Mouse (Mus musculus) liver, embryonic 14.5 days (tissue): ENCODE results near the gene Dse. TPM values are rescaled to one million over a fixed set of nuclear protein-coding genes. Genes with fewer than 3 reads are reported as not detected.

Experiments used
- ATAC-seq: fragments of 200-750 bp; cut with Nextera tagmentation; 2 replicates; pipeline ENCODE4 v1.8.0; 2017; ENCODE audit warnings: moderate number of reproducible peaks, mild to moderate bottlenecking, moderate library complexity; ENCODE audit not compliant: insufficient read depth
- DNase-seq, 3 experiments: peaks; one replicate each; pipeline ENCODE4 v3.0.0-alpha.2; 2012 to 2013; ENCODE audit warnings: low read depth in 3 of 3, low spot score in 3 of 3
- H3K27ac ChIP-seq: fragments of 300-500 bp; sonication (generic); 2 replicates; pipeline ENCODE4 v1.5.1; 2014; ENCODE audit warnings: moderate library complexity, mild to moderate bottlenecking, control low read depth, inconsistent platforms
- H3K27me3 ChIP-seq: fragments of 300-500 bp; sonication (generic); 2 replicates; pipeline ENCODE4 v1.6.1; 2014; ENCODE audit warnings: mild to moderate bottlenecking, low read length, moderate library complexity; ENCODE audit not compliant: control insufficient read depth, insufficient read depth
- H3K36me3 ChIP-seq: fragments of 300-500 bp; sonication (generic); replicated peaks from 2 replicates; pipeline ENCODE4 v1.6.1; 2014; ENCODE audit warnings: low read depth; ENCODE audit not compliant: control insufficient read depth, insufficient read depth
- H3K4me1 ChIP-seq, 2 experiments: fragments of 200-500 bp in 1 of 2; fragments of 300-500 bp in 1 of 2; sonication (generic) in 1 of 2; replicated peaks; 2 replicates each; pipeline ENCODE4 v1.6.1; 2012 to 2014; ENCODE audit warnings: antibody characterized with exemption in 1 of 2, inconsistent platforms in 1 of 2, low read length in 1 of 2; ENCODE audit not compliant: control insufficient read depth in 2 of 2, insufficient read depth in 2 of 2
- H3K4me2 ChIP-seq: fragments of 300-500 bp; sonication (generic); 2 replicates; pipeline ENCODE4 v1.6.1; 2014; ENCODE audit warnings: low read depth, mild to moderate bottlenecking, control low read depth, moderate library complexity
- H3K4me3 ChIP-seq, 2 experiments: fragments of 200-500 bp in 1 of 2; fragments of 300-500 bp in 1 of 2; sonication (generic) in 1 of 2; 2 replicates each; pipeline ENCODE4 v1.5.1; 2012 to 2014; ENCODE audit warnings: low read depth in 2 of 2, low read length in 2 of 2, mild to moderate bottlenecking in 2 of 2, control low read depth in 1 of 2, inconsistent platforms in 1 of 2, moderate library complexity in 1 of 2; ENCODE audit not compliant: insufficient read depth in 1 of 2
- H3K9ac ChIP-seq: fragments of 300-500 bp; sonication (generic); replicated peaks from 2 replicates; pipeline ENCODE4 v1.6.1; 2014; ENCODE audit warnings: mild to moderate bottlenecking, control low read depth, moderate library complexity
- H3K9me3 ChIP-seq: fragments of 300-500 bp; sonication (generic); 2 replicates; pipeline ENCODE4 v1.6.1; 2016; ENCODE audit warnings: low read length, mixed read lengths; ENCODE audit not compliant: control insufficient read depth
- CTCF ChIP-seq: IDR thresholded peaks from 2 replicates; pipeline ENCODE4 v1.5.1; 2016; ENCODE audit warnings: antibody characterized with exemption, low read depth, control low read depth
- EP300 ChIP-seq: IDR thresholded peaks from 2 replicates; pipeline ENCODE4 v1.6.1; 2016; ENCODE audit warnings: antibody characterized with exemption, low read depth
- WGBS: fragments of 180-500 bp; shearing (Covaris S2); extraction: QIAGEN DNeasy Blood & Tissue Kit; methylation state at CpG from one replicate; pipeline ENCODE4 v1.1.7; 2014; ENCODE audit not compliant: insufficient replicate concordance; 5-methylcytosine and 5-hydroxymethylcytosine counted together
- polyA plus RNA-seq, 2 experiments: library from polyadenylated mRNA; depleted of rRNA in 1 of 2; stranded (reverse) in 1 of 2; unstranded in 1 of 2; fragments of >200 nt; fragmentation: Nextera tagmentation in 1 of 2; extraction: Ambion mirVana in 1 of 2; gene quantifications; 2 replicates each; pipeline versions ENCODE4 v1.2.1 to v1.2.3; 2012 to 2014

The Dse gene
- polyA plus RNA-seq, 2 experiments, result 2.8 to 6.1 TPM

DNA sequence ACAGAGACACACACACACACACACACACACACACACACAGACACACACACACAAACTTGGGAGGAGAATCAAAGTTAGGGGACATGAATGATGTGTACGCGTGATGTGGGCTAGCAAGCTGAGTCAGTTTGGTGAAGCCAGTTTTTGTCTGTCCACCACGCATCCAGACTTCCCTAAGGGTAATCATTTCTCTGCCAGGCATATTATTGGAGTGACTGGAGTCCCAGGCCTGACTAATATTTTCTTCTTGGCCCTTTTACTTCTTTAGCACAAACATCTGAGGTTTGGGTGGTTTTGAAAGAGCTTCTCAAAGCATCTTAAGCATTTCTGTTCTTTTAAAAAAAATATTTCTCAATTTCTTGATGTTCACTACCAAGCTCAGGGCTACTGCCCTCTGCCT, 10.7 kb upstream of the Dse start:
- ATAC-seq (no peak), DNase-seq (no peak)
- 0 out of 4 replicates have a peak, but pooled peaks cover 0 to 2% of the 10 kb centered on the region in 2 experiments for H3K4me1 ChIP-seq
- no peaks in the 10 kb centered on the region for H3K27me3 ChIP-seq
- H3K9ac ChIP-seq, result no peak overlapping the region
- H3K27ac ChIP-seq, result no peak overlapping the region
- WGBS, result 71% methylated on average over 3 of the region's 3 CpGs
- no peaks in the 10 kb centered on the region for H3K36me3 ChIP-seq
- TF ChIP-seq CTCF, result no peak
- no peak for TF ChIP-seq EP300
- no peaks in the 10 kb centered on the region for H3K9me3 ChIP-seq
- no peak overlapping the region for H3K4me3 ChIP-seq
- no peak overlapping the region for H3K4me2 ChIP-seq

DNA sequence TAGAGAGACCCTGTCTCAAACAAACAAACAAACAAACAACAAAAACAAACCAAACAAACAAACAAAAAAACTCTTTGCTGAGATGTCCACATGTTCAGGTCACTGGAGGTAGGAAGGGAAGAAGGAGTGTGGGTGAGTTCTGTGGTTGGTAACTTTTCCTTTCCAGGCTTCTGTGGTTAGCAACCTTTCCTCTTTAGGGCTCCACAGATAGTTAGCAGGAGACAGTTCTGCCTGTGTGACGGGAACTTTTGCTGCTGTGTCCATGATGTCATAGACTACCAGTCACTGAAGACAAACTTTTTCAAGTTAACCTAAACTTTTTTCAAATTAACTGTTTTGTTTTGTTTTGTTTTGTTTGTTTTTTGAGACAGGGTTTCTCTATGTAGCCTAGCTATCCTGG, 8.2 kb upstream of the Dse start:
- 36% methylated on average over 1 of the region's 1 CpGs for WGBS

GRCm38 (mm10) chr10:34209951-34210350, 2.4 kb upstream of the Dse start:
- peaks cover 24% of the 10 kb centered on the region for H3K27me3 ChIP-seq
- H3K36me3 ChIP-seq, result no peaks in the 10 kb centered on the region
- no peaks in the 10 kb centered on the region for H3K9me3 ChIP-seq
- no peak overlapping the region for H3K27ac ChIP-seq
- no peak overlapping the region for H3K4me2 ChIP-seq
- no peaks in the 10 kb centered on the region; a peak in 1 of 4 replicates for H3K4me1 ChIP-seq
- no peak for ATAC-seq
- no peak overlapping the region for H3K4me3 ChIP-seq
- H3K9ac ChIP-seq, result no peak overlapping the region
- TF ChIP-seq EP300 (no peak), CTCF (no peak)
- DNase-seq, result no peak

More for the DNA sequence above, 8.2 kb upstream of the Dse start:
- H3K9me3 ChIP-seq, result no peaks in the 10 kb centered on the region
- TF ChIP-seq EP300, result no peak
- no peak for TF ChIP-seq CTCF
- ATAC-seq, result no peak
- H3K9ac ChIP-seq, result no peak overlapping the region
- no peaks in the 10 kb centered on the region for H3K36me3 ChIP-seq
- H3K4me2 ChIP-seq, result no peak overlapping the region
- H3K4me1 ChIP-seq, result 0 out of 4 replicates have a peak, but pooled peaks cover 0 to 2% of the 10 kb centered on the region in 2 experiments
- no peak for DNase-seq
- no peak overlapping the region for H3K4me3 ChIP-seq
- H3K27me3 ChIP-seq, result no peaks in the 10 kb centered on the region
- H3K27ac ChIP-seq, result no peak overlapping the region

- Histone ChIP-seq H3K9me3 (no peaks in the 10 kb centered on the region), H3K27ac (no peak overlapping the region), H3K4me3 (no peak overlapping the region), H3K36me3 (no peaks in the 10 kb centered on the region), H3K9ac (no peak overlapping the region), H3K4me1 (no peaks in the 10 kb centered on the region; a peak in 1 of 4 replicates), H3K27me3 (peaks cover 24% of the 10 kb centered on the region), H3K4me2 (peak overlapping the region; percentile 62)
- 26% methylated on average over 13 of the region's 13 CpGs for WGBS
- TF ChIP-seq CTCF, result no peak
- no peak for TF ChIP-seq EP300
- ATAC-seq (no peak), DNase-seq (no peak)
Observed at GRCm38 (mm10) chr10:34208031-34208430, 516 bp upstream of the Dse start.

- Histone ChIP-seq H3K4me3 (peak overlapping the region; percentile 57 to 64), H3K36me3 (no peaks in the 10 kb centered on the region), H3K4me2 (peak overlapping the region; percentile 62), H3K27me3 (peaks cover 24% of the 10 kb centered on the region), H3K9me3 (no peaks in the 10 kb centered on the region), H3K4me1 (no peaks in the 10 kb centered on the region; a peak in 1 of 4 replicates), H3K27ac (no peak overlapping the region), H3K9ac (peak overlapping the region; percentile 48)
- no peak for DNase-seq
- under 1% methylated on average over 57 of the region's 65 CpGs for WGBS
- no peak for TF ChIP-seq EP300
- TF ChIP-seq CTCF, result no peak
- peak; percentile 75 for ATAC-seq
Observed at GRCm38 (mm10) chr10:34206783-34207502, 572 bp downstream of the Dse start.
